Mouse (Mus musculus) left cerebral cortex, postnatal 25 days (tissue): ENCODE results near the gene Vamp5. TPM values are rescaled to one million over a fixed set of nuclear protein-coding genes. Genes with fewer than 3 reads are reported as not detected.

ENCODE experiments used
- DNase-seq, 2 experiments: peaks; one replicate each; pipeline ENCODE4 v3.0.0; 2022; ENCODE audit warnings: low spot score in 2 of 2, mixed read lengths in 1 of 2
- intact Hi-C: fragments of 180-260 bp; cut with DNase I; formaldehyde crosslinking; loops from one replicate; pipeline ENCODE4 v1.15.1; 2025
- total RNA-seq, 2 experiments: library from RNA; stranded (reverse); gene quantifications; 2 replicates each; pipeline ENCODE4 v1.2.3; 2021

The Vamp5 gene
- 1 to 10 TPM; 4.0 to 4.6 TPM for total RNA-seq

- DNase-seq: no peak
- intact Hi-C loops: no loop called here
These were observed at the start of gene Vamp5 for GRCm38 (mm10) chr6:72380131-72380770. Gene Vamp5 (minus strand): TSS chr6:72380468.

DNA sequence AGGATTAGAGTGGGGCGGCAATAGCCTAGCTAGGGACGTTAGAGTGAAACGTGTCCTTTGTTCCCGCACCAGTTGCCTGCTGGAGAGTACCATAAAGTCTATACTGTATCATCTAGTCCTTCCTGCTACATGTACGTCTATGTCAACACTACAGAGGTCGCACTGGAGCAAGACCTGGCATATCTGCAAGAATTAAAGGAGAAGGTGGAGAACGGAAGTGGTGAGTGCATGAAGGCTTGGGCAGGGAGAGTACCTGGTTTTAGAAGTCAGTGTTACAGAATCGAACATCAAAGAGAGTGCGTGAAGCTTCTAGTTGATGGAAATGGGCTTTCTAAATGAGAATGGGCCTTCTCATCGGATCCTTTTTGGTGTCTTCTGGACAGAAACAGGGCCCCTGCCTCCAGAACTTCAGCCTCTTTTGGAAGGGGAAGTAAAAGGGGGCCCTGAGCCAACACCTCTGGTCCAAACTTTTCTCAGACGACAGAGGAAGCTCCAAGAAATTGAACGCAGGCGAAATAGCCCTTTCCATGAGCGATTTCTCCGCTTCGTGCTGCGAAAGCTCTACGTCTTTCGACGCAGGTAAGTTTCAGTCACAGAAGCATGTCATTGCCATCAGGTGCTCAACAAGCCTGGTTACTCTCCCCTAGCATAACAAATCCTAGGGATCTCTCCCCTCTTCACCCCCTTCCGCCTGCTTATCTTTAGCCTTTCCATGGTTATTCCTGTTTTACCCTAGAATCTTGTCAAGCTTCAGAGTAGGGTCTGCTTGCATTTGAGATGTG, 49.0 kb upstream of the Vamp5 start:
- intact Hi-C loops: loop anchor here (1.0 kb wide), 1 partner anchor 134 kb away; no protein-coding TSS in a partner anchor

GRCm38 (mm10) chr6:72428036-72428435, 47.8 kb upstream of the Vamp5 start:
- DNase-seq: peak; percentile 79 to 83
- intact Hi-C loops: loop anchor here (1.0 kb wide), 2 partner anchors 106 to 138 kb away; no protein-coding TSS in a partner anchor

More for the DNA sequence above, 49.0 kb upstream of the Vamp5 start:
- DNase-seq: no peak

DNA sequence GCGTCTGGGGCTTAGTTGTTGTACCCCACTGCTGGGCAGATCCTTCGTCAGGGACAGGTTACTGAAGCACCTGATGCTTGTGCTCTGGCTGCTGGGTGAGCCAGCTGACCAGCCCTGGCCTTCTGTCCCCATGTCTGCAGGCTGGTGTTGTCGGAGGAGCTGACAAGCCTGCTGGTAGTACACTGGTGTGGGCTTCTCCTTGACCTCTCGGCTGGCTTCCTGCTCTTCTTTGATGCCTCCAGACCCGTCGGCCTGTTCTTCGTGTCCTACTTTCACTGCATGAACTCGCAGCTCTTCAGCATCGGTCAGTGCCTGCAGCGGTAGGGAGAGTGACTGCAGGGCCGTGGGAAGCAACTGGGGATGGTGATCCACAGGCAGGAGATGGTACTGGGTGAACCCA, 45.4 kb upstream of the Vamp5 start:
- no peak for DNase-seq
- intact Hi-C loops: no loop called here

DNA sequence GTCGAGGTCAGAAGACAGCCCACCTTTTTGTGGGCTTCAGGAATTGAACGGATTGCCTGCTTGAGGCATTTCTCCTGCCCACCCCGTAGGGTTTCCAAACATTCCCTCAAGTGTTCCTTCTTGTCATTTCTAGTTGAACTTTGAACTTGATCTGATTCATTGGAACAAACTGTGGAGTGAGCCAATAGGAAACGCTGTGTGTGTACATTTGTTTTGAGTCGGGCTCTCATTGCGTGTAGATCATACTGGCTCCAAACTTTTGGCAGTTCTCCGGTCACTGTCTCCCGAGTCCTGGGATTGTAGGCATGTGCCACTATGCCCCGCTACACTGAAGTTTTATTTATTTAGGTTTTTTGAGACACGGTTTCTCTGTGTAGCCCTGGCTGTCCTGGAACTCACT, 40.6 kb upstream of the Vamp5 start:
- intact Hi-C loops: no loop called here
- no peak for DNase-seq

- DNase-seq: no peak
- intact Hi-C loops: no loop called here
These were observed 39.5 kb upstream of the Vamp5 start for GRCm38 (mm10) chr6:72419806-72420205.

- no peak for DNase-seq
- intact Hi-C loops: no loop called here
These were observed 38.0 kb upstream of the Vamp5 start for GRCm38 (mm10) chr6:72418279-72418678.

- intact Hi-C loops: no loop called here
- DNase-seq: no peak
These were observed 35.9 kb upstream of the Vamp5 start for GRCm38 (mm10) chr6:72415964-72416772.

GRCm38 (mm10) chr6:72415181-72415580, 34.9 kb upstream of the Vamp5 start:
- intact Hi-C loops: no loop called here
- DNase-seq: no peak

- DNase-seq: peak; percentile 91 to 96
- intact Hi-C loops: no loop called here
These were observed 33.9 kb upstream of the Vamp5 start, which contains the start of gene Ggcx for GRCm38 (mm10) chr6:72414076-72414756. Gene Ggcx (plus strand): TSS chr6:72414308.

GRCm38 (mm10) chr6:72410518-72410917, 30.2 kb upstream of the Vamp5 start:
- intact Hi-C loops: no loop called here
- DNase-seq: no peak

GRCm38 (mm10) chr6:72410003-72410402, 29.7 kb upstream of the Vamp5 start:
- no peak for DNase-seq
- intact Hi-C loops: no loop called here

DNA sequence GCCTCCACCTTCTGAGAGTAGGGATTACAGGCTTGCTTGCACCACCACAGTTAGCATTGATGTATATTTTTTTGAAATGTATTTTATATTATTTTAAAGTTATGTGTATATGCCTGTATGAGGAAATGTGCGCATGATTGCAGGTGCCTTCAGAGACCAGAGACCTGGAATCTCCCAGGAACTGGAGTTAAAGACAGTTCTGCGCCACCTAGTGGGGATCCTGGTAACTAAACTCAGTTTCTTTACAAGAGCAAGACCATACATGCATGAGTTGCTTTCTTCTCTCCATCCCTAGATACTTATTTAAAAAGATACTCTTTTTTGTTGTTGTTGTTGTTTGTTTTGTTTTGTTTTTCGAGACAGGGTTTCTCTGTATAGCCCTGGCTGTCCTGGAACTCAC, 29.3 kb upstream of the Vamp5 start:
- peak; percentile 58 to 82 for DNase-seq
- intact Hi-C loops: no loop called here

DNA sequence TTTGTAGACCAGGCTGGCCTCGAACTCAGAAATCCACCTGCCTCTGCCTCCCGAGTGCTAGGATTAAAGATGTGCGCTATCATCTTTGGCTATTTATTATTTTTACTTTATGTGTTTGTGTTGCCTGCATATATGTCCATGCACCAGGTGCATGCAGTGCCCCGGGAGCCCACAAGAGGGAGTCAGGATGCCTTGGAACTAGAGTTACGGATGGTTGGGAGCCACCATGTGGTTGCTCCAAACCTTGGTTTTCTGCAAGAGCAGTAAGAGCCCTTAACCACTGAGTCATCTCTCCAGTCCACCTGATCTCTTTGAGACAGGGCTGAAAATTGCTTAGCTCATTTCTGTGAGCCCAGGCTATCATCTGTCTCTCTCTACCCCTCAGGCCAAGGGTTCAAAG, 26.9 kb upstream of the Vamp5 start:
- intact Hi-C loops: loop anchor here (2.0 kb wide), 1 partner anchor 42 kb away; no protein-coding TSS in a partner anchor
- DNase-seq: peak; percentile 75 to 90

- intact Hi-C loops: no loop called here
These were observed 25.1 kb upstream of the Vamp5 start for GRCm38 (mm10) chr6:72405356-72405755.

DNA sequence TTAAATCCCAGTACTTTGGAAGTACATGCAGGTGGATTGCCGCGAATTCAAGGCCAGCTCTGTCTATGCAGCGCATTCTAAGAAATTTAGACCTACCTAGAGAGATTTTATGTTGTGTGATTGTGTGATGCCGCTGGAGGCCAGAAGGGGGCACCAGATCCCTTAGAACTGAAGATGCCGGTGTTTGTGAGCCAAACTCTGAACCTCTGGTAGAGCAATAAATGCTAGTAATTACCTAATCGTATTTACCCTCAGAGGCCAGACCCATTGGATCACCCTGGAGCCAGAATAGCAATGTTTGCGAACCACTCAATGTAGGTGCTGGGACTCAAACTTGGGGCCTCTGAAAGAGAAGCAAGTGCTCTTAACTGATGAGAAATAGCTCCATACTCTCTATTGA, 21.6 kb upstream of the Vamp5 start:
- intact Hi-C loops: no loop called here
- DNase-seq: peak; percentile 59 to 76

More at GRCm38 (mm10) chr6:72405356-72405755, 25.1 kb upstream of the Vamp5 start:
- no peak for DNase-seq

DNA sequence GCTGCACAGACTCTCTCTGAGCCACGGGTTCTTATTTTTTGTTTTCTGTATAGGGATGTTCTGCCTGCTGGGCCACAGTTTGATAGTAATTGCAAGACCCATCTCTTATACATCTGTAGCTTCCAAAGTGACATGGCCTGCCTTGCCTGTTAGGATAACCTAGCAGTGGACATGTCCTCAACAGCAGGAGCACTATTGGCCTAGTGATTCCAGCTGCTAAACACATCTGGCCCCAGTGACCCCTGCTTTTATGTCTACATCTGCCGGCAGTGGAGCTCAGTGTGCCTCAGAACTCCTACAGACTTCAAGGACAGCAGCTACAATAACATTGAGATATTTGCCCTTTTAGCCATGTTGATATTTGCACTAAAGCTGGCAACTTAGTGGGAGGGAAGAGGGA, 19.7 kb upstream of the Vamp5 start:
- no peak for DNase-seq
- intact Hi-C loops: no loop called here

DNA sequence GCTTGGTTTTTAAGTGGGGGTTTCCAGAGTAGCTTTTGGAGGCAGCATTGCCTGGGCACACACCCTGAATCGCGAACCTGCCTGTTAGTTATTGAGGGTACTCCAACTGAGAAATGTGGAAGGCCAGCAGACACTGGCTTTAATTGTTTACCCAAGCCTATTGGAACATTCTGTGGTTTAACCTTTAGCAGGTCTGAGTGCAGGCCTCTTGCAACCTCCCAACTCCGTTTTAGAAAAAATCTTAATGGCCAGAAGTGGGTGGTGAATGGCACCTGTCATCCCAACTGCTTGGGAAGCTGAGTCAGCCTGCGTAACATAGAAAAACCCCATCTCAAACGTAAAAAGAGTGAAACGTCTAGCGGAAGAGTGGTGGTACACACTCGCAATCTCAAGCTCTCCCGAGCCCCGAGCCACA, 16.6 kb upstream of the Vamp5 start:
- intact Hi-C loops: no loop called here

DNA sequence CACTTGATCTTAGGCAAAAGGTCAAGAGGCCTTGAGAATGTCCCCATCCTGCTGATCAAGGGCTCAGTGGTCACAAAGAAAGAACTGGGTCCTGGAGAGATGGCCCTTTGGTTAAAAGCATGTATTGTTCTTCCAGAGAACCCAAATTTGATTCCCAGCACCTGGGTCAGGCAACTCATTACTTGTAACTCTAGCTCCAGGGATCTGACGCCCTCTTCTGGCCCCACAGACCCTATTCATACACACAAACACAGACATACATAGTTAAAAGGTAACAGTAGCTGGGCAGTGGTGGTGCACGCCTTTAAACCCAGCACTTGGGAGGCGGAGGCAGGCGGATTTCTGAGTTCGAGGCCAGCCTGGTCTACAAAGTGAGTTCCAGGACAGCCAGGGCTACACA, 12.1 kb upstream of the Vamp5 start:
- intact Hi-C loops: no loop called here
- DNase-seq: no peak

More for the DNA sequence above, 16.6 kb upstream of the Vamp5 start:
- no peak for DNase-seq
